Mouse (Mus musculus): ENCODE data around the gene Sumf2.

Gene Sumf2

GRCm38 (mm10) chr5:129907775-129908174, 61.0 kb downstream of the Sumf2 start:
- no peak for DNase-seq (ENCODE audit: low spot score in 2 of 2)

GRCm38 (mm10) chr5:129908242-129908965, 61.6 kb downstream of the Sumf2 start, which contains the start of gene Nupr1l:
Gene Nupr1l (plus strand): TSS chr5:129908540.
- peak; percentile 68 to 75 for DNase-seq (ENCODE audit: low spot score in 2 of 2)

GRCm38 (mm10) chr5:129909147-129909546, 62.4 kb downstream of the Sumf2 start:
- no peak for DNase-seq (ENCODE audit: low spot score in 2 of 2)

- no peak for DNase-seq (ENCODE audit: low spot score in 2 of 2)
These were observed 62.8 kb downstream of the Sumf2 start for GRCm38 (mm10) chr5:129909591-129909990.
